Mouse (Mus musculus) lung, adult 2 months (tissue): ENCODE measurements around the gene Gm11077. TPM values are rescaled to one million over a fixed set of nuclear protein-coding genes. Genes with fewer than 3 reads are reported as not detected.

Source experiments
- DNase-seq: peaks from one replicate; pipeline ENCODE4 v3.0.0; 2022
- H3K4me1 ChIP-seq: fragments of 200-500 bp; 2 replicates; pipeline ENCODE4 v1.6.1; 2011; ENCODE audit warnings: low read length; ENCODE audit not compliant: control insufficient read depth, insufficient read depth
- H3K4me3 ChIP-seq: fragments of 200-500 bp; replicated peaks from 2 replicates; pipeline ENCODE3; 2011; ENCODE audit warnings: low read depth, mild to moderate bottlenecking, control low read depth, low read length; ENCODE audit errors: extremely low read depth
- CTCF ChIP-seq: fragments of 200-500 bp; IDR thresholded peaks from 2 replicates; pipeline ENCODE4 v1.5.1; 2011; ENCODE audit warnings: mild to moderate bottlenecking, low read length, control low read depth; ENCODE audit not compliant: insufficient read depth
- POLR2A ChIP-seq: fragments of 200-500 bp; IDR thresholded peaks from 2 replicates; pipeline ENCODE4 v1.6.1; 2011; ENCODE audit warnings: low read depth, mild to moderate bottlenecking, control low read depth, low read length, borderline replicate concordance; ENCODE audit errors: extremely low read depth
- WGBS: fragments of 180-500 bp; shearing (Covaris S2); methylation state at CpG from one replicate; pipeline ENCODE4 v1.1.7; 2018; 5-methylcytosine and 5-hydroxymethylcytosine counted together
- polyA plus RNA-seq: library from polyadenylated mRNA; depleted of rRNA; stranded (reverse); fragments of >200 nt; gene quantifications from 2 replicates; pipeline ENCODE4 v1.2.3, GENCODE M21; 2012

Gene Gm11077
- polyA plus RNA-seq, 1 experiment, result not detected

DNA sequence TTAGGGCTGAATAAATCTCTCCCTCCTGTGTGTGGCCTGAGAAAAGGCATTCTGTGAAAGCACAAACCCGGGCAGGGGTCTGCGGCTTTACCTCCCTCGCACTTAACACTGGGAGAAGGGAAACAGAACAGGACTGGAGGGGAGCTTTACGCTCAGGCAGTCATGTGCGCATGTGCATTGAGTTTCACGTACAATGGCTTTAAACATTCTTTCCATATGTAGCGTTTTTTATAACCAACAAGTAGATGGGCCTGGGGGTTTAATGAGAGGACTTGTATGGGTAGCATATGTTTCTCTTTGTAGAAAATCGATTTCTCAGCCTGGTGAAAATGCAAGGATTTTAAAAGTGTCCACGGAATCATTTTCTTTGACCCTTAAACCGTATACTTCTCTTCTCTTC lies 24.0 kb upstream of the Gm11077 start:
- H3K4me3 ChIP-seq, result no peak overlapping the region
- WGBS, result 95% methylated on average over 10 of the region's 10 CpGs
- H3K4me1 ChIP-seq, result peaks cover 3% of the 10 kb centered on the region; the same call in 1 of the 2 replicates
- DNase-seq, result no peak
- TF ChIP-seq CTCF (no peak), POLR2A (no peak)

DNA sequence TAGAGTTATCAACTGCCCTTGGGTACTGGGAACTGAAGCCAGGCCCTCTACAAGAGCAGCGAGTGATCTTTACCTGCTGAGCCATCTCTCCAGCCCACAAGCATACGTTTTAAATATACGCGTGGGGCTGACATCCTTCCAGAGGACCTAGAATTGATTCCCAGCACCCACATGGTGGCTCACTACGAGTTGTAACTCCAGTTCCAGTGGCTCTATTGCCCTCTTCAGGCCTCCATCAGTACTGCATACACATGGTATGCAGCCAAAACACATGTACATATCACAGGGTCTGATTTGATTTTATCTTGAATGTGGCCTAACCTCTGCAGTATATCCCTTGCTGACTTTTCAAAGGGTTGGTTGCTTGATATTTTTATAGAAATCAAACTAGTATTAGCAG lies 23.0 kb upstream of the Gm11077 start:
- 96% methylated on average over 5 of the region's 5 CpGs for WGBS
- Histone ChIP-seq H3K4me1 (peaks cover 3% of the 10 kb centered on the region; the same call in 1 of the 2 replicates), H3K4me3 (no peak overlapping the region)
- TF ChIP-seq POLR2A (no peak), CTCF (no peak)
- no peak for DNase-seq

DNA sequence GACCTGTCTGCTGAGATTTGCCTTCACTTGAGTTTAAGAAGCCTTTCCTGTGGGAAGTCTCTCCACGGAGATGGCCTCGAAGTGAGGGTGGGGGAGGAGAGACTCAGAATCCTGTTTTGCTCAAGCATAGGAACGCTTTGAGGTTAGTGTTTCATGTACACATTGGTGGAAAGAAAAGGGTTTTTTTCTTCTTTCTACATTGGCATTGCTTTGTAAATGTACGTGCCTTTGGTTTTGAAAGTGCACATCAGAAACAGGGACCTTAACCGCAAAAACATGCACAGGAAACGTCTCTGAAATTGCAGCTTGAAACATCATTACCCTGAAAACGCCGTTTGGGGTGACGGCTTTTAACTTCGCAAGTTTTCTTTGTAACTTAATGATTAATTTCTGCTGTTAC lies 21.0 kb upstream of the Gm11077 start:
- DNase-seq, result no peak
- 58% methylated on average over 10 of the region's 10 CpGs for WGBS
- Histone ChIP-seq H3K4me1 (peaks cover 3% of the 10 kb centered on the region; the same call in 1 of the 2 replicates), H3K4me3 (no peak overlapping the region)
- TF ChIP-seq POLR2A (no peak), CTCF (no peak)

DNA sequence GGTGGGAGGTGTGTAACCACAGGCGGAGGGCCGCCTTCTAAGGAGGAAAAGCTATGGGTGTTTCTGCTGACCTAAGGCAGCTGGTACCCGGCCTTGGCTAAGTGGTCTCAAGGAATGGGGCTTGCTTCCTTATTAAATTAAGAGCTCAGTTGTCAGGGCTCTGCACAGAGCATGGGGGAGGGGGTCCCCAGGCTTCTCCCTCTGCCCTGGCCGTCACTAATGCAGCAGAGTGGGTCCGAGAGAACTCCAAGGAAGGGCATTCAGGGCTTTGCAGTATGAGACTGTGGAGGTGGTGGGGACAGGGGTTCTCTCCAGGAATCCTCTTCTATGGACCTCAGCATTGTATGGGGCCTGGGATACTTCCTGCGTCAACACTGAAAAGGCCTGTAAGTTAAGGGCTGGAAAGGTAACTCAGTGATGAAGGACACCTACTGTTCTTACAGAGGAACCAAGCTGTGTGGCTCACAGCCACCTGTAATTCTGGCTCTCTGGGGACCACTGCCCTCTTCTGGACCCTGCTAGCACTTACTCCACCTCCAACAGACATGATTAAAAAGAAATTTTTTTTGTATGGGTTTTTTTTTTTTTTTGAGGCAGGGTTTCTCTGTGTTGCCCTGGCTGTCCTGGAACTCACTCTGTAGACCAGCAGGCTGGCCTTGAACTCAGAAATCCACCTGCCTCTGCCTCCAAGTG lies 19.5 kb upstream of the Gm11077 start:
- WGBS, result 89% methylated on average over 6 of the region's 6 CpGs
- H3K4me3 ChIP-seq, result no peak overlapping the region
- TF ChIP-seq CTCF (no peak), POLR2A (no peak)
- DNase-seq, result no peak
- H3K4me1 ChIP-seq, result peaks cover 3% of the 10 kb centered on the region; the same call in 1 of the 2 replicates

DNA sequence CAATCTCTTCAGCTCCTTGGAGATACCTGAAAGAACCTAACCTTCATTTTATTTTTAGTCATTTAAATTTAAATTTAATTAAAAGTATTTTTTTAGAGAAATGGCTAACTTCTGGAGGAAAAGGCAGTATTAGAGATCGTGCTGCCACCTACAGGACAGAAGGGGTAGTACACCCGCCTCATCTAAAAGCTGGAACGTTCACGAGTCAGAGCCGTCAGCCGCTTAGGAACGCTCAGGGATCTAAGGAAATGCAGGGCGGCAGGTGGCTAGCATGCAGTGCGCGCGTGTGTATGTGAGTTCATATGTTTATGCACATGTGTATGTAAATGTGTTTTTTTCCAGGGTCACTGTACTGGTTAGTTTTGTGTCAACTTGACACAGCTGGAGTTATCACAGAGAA lies 16.3 kb upstream of the Gm11077 start:
- no peak overlapping the region for H3K4me3 ChIP-seq
- H3K4me1 ChIP-seq, result no peaks in the 10 kb centered on the region; the same call in 1 of the 2 replicates
- WGBS, result 6% methylated on average over 11 of the region's 11 CpGs
- peak; percentile 62 for DNase-seq
- peak; percentile 79 for TF ChIP-seq CTCF
- TF ChIP-seq POLR2A, result no peak

DNA sequence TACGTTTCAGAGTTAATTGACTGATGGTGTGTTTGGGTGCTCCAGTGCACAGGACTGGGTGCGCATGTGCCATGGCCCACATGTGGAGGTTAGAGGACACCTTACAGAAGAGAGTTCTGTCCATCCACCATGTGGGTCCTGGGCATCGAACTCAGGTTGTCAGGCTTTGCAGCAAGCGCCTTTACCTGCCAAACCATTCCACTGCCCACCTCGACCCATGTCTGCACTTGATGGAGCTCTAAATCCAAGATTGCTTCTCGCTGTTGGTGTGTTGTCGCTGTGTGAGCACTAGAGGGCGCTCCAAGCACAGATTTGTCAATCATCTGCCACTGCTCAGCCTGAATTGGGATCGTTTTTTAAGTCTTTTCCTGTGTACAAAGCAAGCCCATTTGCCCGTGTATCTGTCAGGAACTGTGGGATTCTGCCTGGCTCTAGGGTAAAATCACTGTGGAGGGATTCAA lies 14.1 kb upstream of the Gm11077 start:
- TF ChIP-seq CTCF, result peak; percentile 98
- no peak for TF ChIP-seq POLR2A
- Histone ChIP-seq H3K4me3 (no peak overlapping the region), H3K4me1 (no peaks in the 10 kb centered on the region; the same call in 1 of the 2 replicates)
- peak; percentile 59 for DNase-seq
- 18% methylated on average over 10 of the region's 10 CpGs for WGBS

DNA sequence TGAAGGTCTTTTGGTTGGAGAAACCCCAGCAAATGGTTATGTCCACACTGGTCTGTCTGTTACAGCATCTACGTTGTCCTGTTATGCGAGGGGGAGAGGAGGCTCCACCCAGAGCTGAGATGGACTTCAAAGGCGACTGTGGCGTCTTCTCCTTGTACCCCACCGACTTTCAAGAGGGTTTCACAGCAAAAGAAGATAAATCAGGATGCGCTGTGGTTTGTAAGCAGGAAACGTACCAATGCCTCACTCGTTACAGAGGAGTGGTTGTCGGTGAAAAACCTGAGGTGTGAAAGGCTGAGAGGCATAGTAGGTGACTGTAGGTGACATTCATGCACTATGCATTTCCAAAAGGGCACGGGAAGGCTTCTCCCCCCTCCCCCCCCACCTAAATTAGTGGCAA lies 7.0 kb upstream of the Gm11077 start:
- Histone ChIP-seq H3K4me1 (no peaks in the 10 kb centered on the region), H3K4me3 (no peak overlapping the region)
- TF ChIP-seq CTCF, result no peak
- no peak for TF ChIP-seq POLR2A
- DNase-seq, result no peak
- WGBS, result 65% methylated on average over 10 of the region's 10 CpGs

DNA sequence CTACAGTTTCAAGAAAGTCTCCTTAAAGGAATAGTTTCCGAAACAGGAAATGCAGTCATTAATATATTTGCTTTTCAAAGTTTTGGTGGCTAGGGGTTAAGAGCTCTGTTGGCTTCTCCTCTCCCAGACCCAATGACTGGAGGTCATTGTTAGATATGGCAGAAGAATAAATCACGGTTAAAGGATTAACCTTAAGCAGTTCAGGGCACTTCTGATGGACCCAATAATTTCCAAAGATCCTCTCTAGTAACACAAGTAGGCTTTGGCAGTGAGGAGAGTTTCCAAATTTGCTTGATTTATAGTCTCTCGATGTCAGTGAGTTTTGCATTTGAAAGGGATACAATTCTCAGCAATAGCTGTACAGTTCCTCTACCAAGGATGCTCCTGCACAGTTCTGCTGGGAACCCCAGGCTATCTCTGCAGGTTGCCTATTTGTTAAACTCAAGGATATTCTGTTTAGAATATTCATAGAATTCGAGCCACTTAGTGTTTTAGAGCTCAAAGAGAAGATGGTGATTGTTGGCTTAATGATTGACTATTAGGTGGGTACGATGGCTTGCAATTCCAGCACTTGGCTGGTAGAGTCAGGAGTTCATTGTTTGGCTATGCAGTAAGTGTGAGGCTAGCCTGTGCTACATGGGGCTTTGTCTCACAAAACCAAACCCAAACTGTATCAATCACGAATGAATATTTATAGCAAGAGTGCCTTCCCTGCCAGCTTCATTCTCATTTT lies 1.8 kb downstream of the Gm11077 start:
- 62% methylated on average over 6 of the region's 6 CpGs for WGBS
- Histone ChIP-seq H3K4me3 (no peak overlapping the region), H3K4me1 (0 out of 2 replicates have a peak, but pooled peaks cover 2% of the 10 kb centered on the region)
- DNase-seq, result no peak
- TF ChIP-seq POLR2A (no peak), CTCF (no peak)

DNA sequence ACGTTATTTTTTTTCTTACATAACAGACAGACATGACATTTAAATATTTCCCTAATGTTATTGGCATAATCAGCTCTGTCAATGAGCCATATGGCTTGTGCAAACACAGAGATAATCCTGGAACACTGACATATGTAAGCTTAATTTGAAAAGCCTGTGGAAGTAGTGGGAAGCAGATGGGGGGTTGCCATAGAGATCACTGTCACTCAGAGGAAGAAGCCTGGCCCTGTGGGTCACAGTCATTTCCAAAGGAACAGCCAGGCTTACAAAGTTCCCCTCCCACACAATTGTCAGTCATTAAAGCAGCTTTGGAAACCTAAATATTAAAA lies 2.3 kb downstream of the Gm11077 start:
- no peak for DNase-seq
- no peak for TF ChIP-seq CTCF
- TF ChIP-seq POLR2A, result no peak
- WGBS, result 71% methylated on average over 1 of the region's 1 CpGs
- H3K4me1 ChIP-seq, result 0 out of 2 replicates have a peak, but pooled peaks cover 2% of the 10 kb centered on the region
- H3K4me3 ChIP-seq, result no peak overlapping the region

DNA sequence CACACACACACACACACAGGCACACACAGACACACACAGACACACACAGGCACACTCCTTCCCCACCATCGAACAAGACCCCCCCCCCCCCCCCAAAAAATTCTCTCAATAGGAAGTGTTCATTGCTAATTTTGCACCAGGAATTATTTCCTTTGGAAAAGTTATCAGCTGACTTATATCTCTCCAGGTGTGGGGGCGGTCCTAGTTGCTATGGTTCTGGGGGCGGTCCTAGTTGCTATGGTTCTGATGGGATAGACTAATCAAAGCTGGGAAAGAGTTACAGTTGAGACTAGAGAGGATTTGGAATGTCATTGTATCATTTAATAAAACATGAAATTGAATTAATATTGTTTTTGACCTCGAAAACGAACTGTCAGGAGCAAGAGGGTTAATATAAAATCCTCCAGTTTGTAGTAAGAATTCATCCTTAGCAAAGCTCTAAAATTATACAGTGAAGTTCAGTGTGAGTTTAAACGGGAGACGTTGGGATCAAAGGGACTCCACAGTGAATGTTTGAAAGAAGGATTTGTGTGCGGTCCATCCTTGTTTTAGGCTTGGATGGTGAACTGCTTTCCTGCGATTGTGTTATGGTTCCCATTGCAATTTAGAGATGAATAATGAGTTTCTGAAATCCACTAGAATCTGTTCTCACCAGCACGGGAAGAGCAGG lies 4.0 kb downstream of the Gm11077 start:
- Histone ChIP-seq H3K4me3 (no peak overlapping the region), H3K4me1 (0 out of 2 replicates have a peak, but pooled peaks cover 2% of the 10 kb centered on the region)
- 28% methylated on average over 10 of the region's 10 CpGs for WGBS
- no peak for TF ChIP-seq POLR2A
- no peak for TF ChIP-seq CTCF
- no peak for DNase-seq
